Mouse (Mus musculus) limb, embryonic 11.5 days (tissue): Measurements from ENCODE around the gene Ankrd33. TPM values are rescaled to one million over a fixed set of nuclear protein-coding genes. Genes with fewer than 3 reads are reported as not detected.
A peak's percentile ranks its signal among the peaks of the same experiment; 100 is the strongest.

Source experiments
- ATAC-seq: fragments of 200-750 bp; cut with Nextera tagmentation; 2 replicates; pipeline ENCODE4 v1.8.0; 2017; ENCODE audit warnings: low read depth; ENCODE audit not compliant: insufficient number of reproducible peaks, low FRiP score, low TSS enrichment
- DNase-seq: peaks from one replicate; pipeline ENCODE4 v3.0.0-alpha.2; 2015; ENCODE audit warnings: low spot score
- H3K27ac ChIP-seq: fragments of 300-500 bp; sonication (generic); replicated peaks from 2 replicates; pipeline ENCODE4 v1.5.1; 2014; ENCODE audit warnings: low read depth, mild to moderate bottlenecking, low read length
- H3K27me3 ChIP-seq: fragments of 300-500 bp; sonication (generic); 2 replicates; pipeline ENCODE4 v1.6.1; 2014; ENCODE audit warnings: mild to moderate bottlenecking, low read length, mixed read lengths; ENCODE audit not compliant: control insufficient read depth, insufficient read depth
- H3K36me3 ChIP-seq: fragments of 300-500 bp; sonication (generic); 2 replicates; pipeline ENCODE4 v1.6.1; 2014; ENCODE audit warnings: mild to moderate bottlenecking, low read length, moderate library complexity, mixed read lengths; ENCODE audit not compliant: control insufficient read depth, insufficient read depth
- H3K4me1 ChIP-seq: fragments of 300-500 bp; sonication (generic); 2 replicates; pipeline ENCODE4 v1.6.1; 2014; ENCODE audit warnings: low read length, mixed read lengths; ENCODE audit not compliant: control insufficient read depth, insufficient read depth
- H3K4me2 ChIP-seq: fragments of 300-500 bp; sonication (generic); 2 replicates; pipeline ENCODE4 v1.6.1; 2014; ENCODE audit warnings: low read depth, mild to moderate bottlenecking, moderate library complexity; ENCODE audit not compliant: severe bottlenecking
- H3K4me3 ChIP-seq: fragments of 300-500 bp; sonication (generic); 2 replicates; pipeline ENCODE4 v1.5.1; 2014; ENCODE audit warnings: low read depth, low read length
- H3K9ac ChIP-seq: fragments of 300-500 bp; sonication (generic); 2 replicates; pipeline ENCODE4 v1.6.1; 2014; ENCODE audit warnings: mild to moderate bottlenecking, low read length
- H3K9me3 ChIP-seq: fragments of 300-500 bp; sonication (generic); 2 replicates; pipeline ENCODE4 v1.6.1; 2016; ENCODE audit warnings: low read length; ENCODE audit not compliant: control insufficient read depth
- WGBS: fragments of 180-500 bp; shearing (Covaris S2); extraction: QIAGEN DNeasy Blood & Tissue Kit; methylation state at CpG from one replicate; pipeline ENCODE4 v1.1.7; 2014; 5-methylcytosine and 5-hydroxymethylcytosine counted together
- polyA plus RNA-seq: library from polyadenylated mRNA; unstranded; fragments of >200 nt; fragmentation: Nextera tagmentation; extraction: Ambion mirVana; gene quantifications from 2 replicates; pipeline ENCODE4 v1.2.1, GENCODE M21; 2014

Ankrd33 gene
- polyA plus RNA-seq, 1 experiment from 2014 or later: not detected

- Histone ChIP-seq H3K9ac (no peak overlapping the region), H3K27ac (no peak overlapping the region), H3K4me2 (no peak overlapping the region), H3K4me3 (no peak overlapping the region), H3K27me3 (no peaks in the 10 kb centered on the region), H3K9me3 (0 out of 2 replicates have a peak, but pooled peaks cover 4% of the 10 kb centered on the region), H3K4me1 (peaks cover 34% of the 10 kb centered on the region), H3K36me3 (no peaks in the 10 kb centered on the region)
- DNase-seq: no peak
- 57% methylated on average over 6 of the region's 6 CpGs for WGBS
- ATAC-seq: no peak
These were observed 25.0 kb downstream of the Ankrd33 start for GRCm38 (mm10) chr15:101140587-101140986.

GRCm38 (mm10) chr15:101141061-101141541 is 25.5 kb downstream of the Ankrd33 start:
- Histone ChIP-seq H3K9ac (no peak overlapping the region), H3K4me2 (no peak overlapping the region), H3K36me3 (no peaks in the 10 kb centered on the region), H3K4me3 (no peak overlapping the region), H3K27me3 (no peaks in the 10 kb centered on the region), H3K9me3 (0 out of 2 replicates have a peak, but pooled peaks cover 4% of the 10 kb centered on the region), H3K4me1 (peaks cover 38% of the 10 kb centered on the region), H3K27ac (no peak overlapping the region)
- DNase-seq (peak; percentile 67), ATAC-seq (peak; percentile 45)
- WGBS: 6% methylated on average over 11 of the region's 14 CpGs

GRCm38 (mm10) chr15:101142672-101143071 is 27.1 kb downstream of the Ankrd33 start:
- H3K4me1 ChIP-seq: peaks cover 40% of the 10 kb centered on the region
- WGBS: 47% methylated on average over 8 of the region's 8 CpGs
- DNase-seq (no peak), ATAC-seq (no peak)
- H3K4me3 ChIP-seq: no peak overlapping the region
- no peaks in the 10 kb centered on the region for H3K27me3 ChIP-seq
- no peaks in the 10 kb centered on the region for H3K36me3 ChIP-seq
- no peak overlapping the region for H3K9ac ChIP-seq
- H3K27ac ChIP-seq: no peak overlapping the region
- no peak overlapping the region for H3K4me2 ChIP-seq
- no peaks in the 10 kb centered on the region for H3K9me3 ChIP-seq

- Histone ChIP-seq H3K4me3 (no peak overlapping the region), H3K4me2 (peak overlapping the region; percentile 29; the same call in 1 of the 2 replicates), H3K9ac (peak overlapping the region; percentile 9; the same call in 1 of the 2 replicates), H3K27me3 (no peaks in the 10 kb centered on the region), H3K4me1 (peaks cover 40% of the 10 kb centered on the region), H3K9me3 (no peaks in the 10 kb centered on the region), H3K27ac (peak overlapping the region; percentile 56; the same call in 1 of the 2 replicates), H3K36me3 (no peaks in the 10 kb centered on the region)
- peak; percentile 33 for ATAC-seq
- peak; percentile 67 for DNase-seq
- WGBS: 12% methylated on average over 8 of the region's 8 CpGs
These were observed 27.9 kb downstream of the Ankrd33 start for GRCm38 (mm10) chr15:101143494-101143893.

- ATAC-seq (no peak), DNase-seq (no peak)
- 84% methylated on average over 5 of the region's 5 CpGs for WGBS
- no peak overlapping the region for H3K4me2 ChIP-seq
- peaks cover 39% of the 10 kb centered on the region for H3K4me1 ChIP-seq
- no peak overlapping the region for H3K4me3 ChIP-seq
- no peaks in the 10 kb centered on the region for H3K9me3 ChIP-seq
- no peak overlapping the region for H3K9ac ChIP-seq
- H3K36me3 ChIP-seq: no peaks in the 10 kb centered on the region
- H3K27ac ChIP-seq: no peak overlapping the region; the same call in 1 of the 2 replicates
- no peaks in the 10 kb centered on the region for H3K27me3 ChIP-seq
These were observed 28.6 kb downstream of the Ankrd33 start for GRCm38 (mm10) chr15:101144176-101144575.

- H3K27ac ChIP-seq: no peak overlapping the region
These were observed 29.2 kb downstream of the Ankrd33 start for GRCm38 (mm10) chr15:101144779-101145178.

GRCm38 (mm10) chr15:101145424-101146099 is 30.0 kb downstream of the Ankrd33 start:
- peak; percentile 87 for ATAC-seq
- no peaks in the 10 kb centered on the region for H3K27me3 ChIP-seq
- 9% methylated on average over 19 of the region's 19 CpGs for WGBS
- H3K4me2 ChIP-seq: peak overlapping the region; percentile 30; the same call in 1 of the 2 replicates
- H3K36me3 ChIP-seq: no peaks in the 10 kb centered on the region
- H3K4me3 ChIP-seq: no peak overlapping the region
- DNase-seq: peak; percentile 98
- peaks cover 27% of the 10 kb centered on the region for H3K4me1 ChIP-seq
- H3K9me3 ChIP-seq: no peaks in the 10 kb centered on the region
- no peak overlapping the region for H3K27ac ChIP-seq
- H3K9ac ChIP-seq: no peak overlapping the region

More at GRCm38 (mm10) chr15:101144779-101145178, 29.2 kb downstream of the Ankrd33 start:
- Histone ChIP-seq H3K9me3 (no peaks in the 10 kb centered on the region), H3K9ac (no peak overlapping the region), H3K4me1 (peaks cover 33% of the 10 kb centered on the region), H3K4me3 (no peak overlapping the region), H3K4me2 (no peak overlapping the region), H3K27me3 (no peaks in the 10 kb centered on the region), H3K36me3 (no peaks in the 10 kb centered on the region)
- DNase-seq: no peak
- 88% methylated on average over 8 of the region's 8 CpGs for WGBS
- ATAC-seq: no peak

GRCm38 (mm10) chr15:101146100-101146965 is 30.8 kb downstream of the Ankrd33 start:
- 68% methylated on average over 15 of the region's 15 CpGs for WGBS
- H3K4me1 ChIP-seq: peaks cover 23% of the 10 kb centered on the region
- H3K4me3 ChIP-seq: no peak overlapping the region
- no peak overlapping the region for H3K9ac ChIP-seq
- H3K27ac ChIP-seq: no peak overlapping the region
- no peaks in the 10 kb centered on the region for H3K27me3 ChIP-seq
- no peaks in the 10 kb centered on the region for H3K9me3 ChIP-seq
- no peaks in the 10 kb centered on the region for H3K36me3 ChIP-seq
- DNase-seq (no peak), ATAC-seq (no peak)
- no peak overlapping the region for H3K4me2 ChIP-seq
